Mouse (Mus musculus) R1 (cell line): ENCODE data around the gene 9930021J03Rik.

Source experiments
- DNase-seq: peaks from one replicate; pipeline ENCODE4 v3.0.0-alpha.2; 2018; ENCODE audit warnings: low read depth, low spot score

Gene 9930021J03Rik

GRCm38 (mm10) chr19:29805917-29806785 lies at the start of gene 9930021J03Rik:
Gene 9930021J03Rik (minus strand): TSS chr19:29805989.
- DNase-seq: peak; percentile 99

GRCm38 (mm10) chr19:29853711-29854110 lies 47.9 kb upstream of the 9930021J03Rik start:
- DNase-seq: no peak

GRCm38 (mm10) chr19:29851036-29851690 lies 45.4 kb upstream of the 9930021J03Rik start:
- DNase-seq: no peak

- DNase-seq: no peak
Observed at GRCm38 (mm10) chr19:29849924-29850551, 44.2 kb upstream of the 9930021J03Rik start.

- DNase-seq: no peak
Observed at GRCm38 (mm10) chr19:29844036-29844661, 38.4 kb upstream of the 9930021J03Rik start.

- no peak for DNase-seq
Observed at GRCm38 (mm10) chr19:29843641-29844035, 37.8 kb upstream of the 9930021J03Rik start.

- DNase-seq: no peak
Observed at GRCm38 (mm10) chr19:29842973-29843372, 37.2 kb upstream of the 9930021J03Rik start.

- no peak for DNase-seq
Observed at GRCm38 (mm10) chr19:29840642-29841041, 34.9 kb upstream of the 9930021J03Rik start.

- DNase-seq: no peak
Observed at GRCm38 (mm10) chr19:29838636-29839135, 32.9 kb upstream of the 9930021J03Rik start.

GRCm38 (mm10) chr19:29838171-29838570 lies 32.4 kb upstream of the 9930021J03Rik start:
- DNase-seq: no peak

GRCm38 (mm10) chr19:29835364-29836034 lies 29.7 kb upstream of the 9930021J03Rik start:
- DNase-seq: no peak

- DNase-seq: peak; percentile 91
Observed at GRCm38 (mm10) chr19:29830911-29831310, 25.1 kb upstream of the 9930021J03Rik start.

GRCm38 (mm10) chr19:29828558-29828957 lies 22.8 kb upstream of the 9930021J03Rik start:
- no peak for DNase-seq

GRCm38 (mm10) chr19:29826686-29827085 lies 20.9 kb upstream of the 9930021J03Rik start:
- DNase-seq: no peak

- no peak for DNase-seq
Observed at GRCm38 (mm10) chr19:29825003-29825402, 19.2 kb upstream of the 9930021J03Rik start.

GRCm38 (mm10) chr19:29824034-29824700 lies 18.4 kb upstream of the 9930021J03Rik start:
- DNase-seq: peak; percentile 81

- no peak for DNase-seq
Observed at GRCm38 (mm10) chr19:29823456-29824010, 17.7 kb upstream of the 9930021J03Rik start.

- peak; percentile 80 for DNase-seq
Observed at GRCm38 (mm10) chr19:29820966-29821365, 15.2 kb upstream of the 9930021J03Rik start.

GRCm38 (mm10) chr19:29812581-29813460 lies 7.0 kb upstream of the 9930021J03Rik start, which contains the start of gene Ranbp6:
Gene Ranbp6 (minus strand): TSS chr19:29812974.
- peak; percentile 81 for DNase-seq
